Mouse (Mus musculus): ENCODE measurements around the gene Slc8a2. TPM values are rescaled to one million over a fixed set of nuclear protein-coding genes. Genes with fewer than 3 reads are reported as not detected.

Slc8a2 gene
- total RNA-seq, 2 experiments from 2014 or later = 0.54 to 1.1 TPM

DNA sequence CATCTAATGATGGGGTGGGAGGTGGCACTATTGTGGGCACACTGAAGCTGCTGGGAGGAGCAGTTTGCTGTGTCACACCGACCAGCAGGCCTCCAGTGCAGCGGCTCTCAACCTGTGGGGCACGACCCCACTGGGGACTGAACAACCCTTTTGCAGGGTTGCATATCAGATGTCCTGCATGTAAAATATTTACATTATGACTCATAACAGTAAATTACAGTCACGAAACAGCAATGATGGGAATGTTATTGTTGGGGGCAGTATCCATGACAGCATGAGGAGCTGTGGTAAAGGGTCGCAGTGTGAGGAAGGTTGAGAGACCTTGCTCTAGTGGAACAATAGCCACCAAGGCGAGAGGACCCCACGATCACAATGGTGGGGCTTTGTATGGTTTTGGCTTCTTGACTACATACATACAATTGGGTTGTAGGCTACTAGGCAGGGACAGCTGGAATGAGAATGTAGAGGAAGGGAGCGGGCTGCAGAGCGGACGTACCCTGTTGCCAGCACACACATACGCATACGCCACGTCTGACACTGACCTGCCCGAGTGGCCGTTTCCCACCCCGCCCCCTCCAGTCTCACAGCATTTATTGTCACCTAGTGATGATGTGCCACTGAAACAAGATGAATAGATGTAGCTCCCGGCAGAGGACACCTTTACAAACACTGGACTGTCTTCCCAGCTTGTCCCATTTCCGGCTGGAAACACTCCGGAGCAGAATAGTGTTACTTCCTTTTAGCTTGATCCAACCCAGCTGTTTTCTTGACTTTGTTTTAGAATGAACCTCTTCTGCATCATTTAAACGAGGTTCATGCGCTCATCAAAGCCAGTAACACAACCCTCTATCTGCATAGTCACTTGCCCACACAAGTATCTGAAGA is 79.4 kb downstream of the Slc8a2 start:
- DNase-seq (ENCODE audit: low spot score in 2 of 2) = no peak

Other genes starting within 250 kb of the Slc8a2 start
- not detected for gene Crx, start 249.9 kb upstream of the Slc8a2 start, total RNA-seq (2021)
- gene Crxos, start 247.2 kb upstream of the Slc8a2 start, total RNA-seq (2021) = not detected
- 100 to 1,000 TPM; 440 to 541 TPM for gene Selenow, start 207.4 kb upstream of the Slc8a2 start, total RNA-seq (2021)
- gene Nop53, start 183.8 kb upstream of the Slc8a2 start, total RNA-seq (2021) = 100 to 1,000 TPM; 172 to 173 TPM
- 100 to 1,000 TPM; 160 to 194 TPM for gene Ehd2, start 162.3 kb upstream of the Slc8a2 start, total RNA-seq (2021)
- 10 to 100 TPM; 12.1 to 12.6 TPM for gene Bicra, start 81.9 kb upstream of the Slc8a2 start, total RNA-seq (2021)
- under 1 TPM in 1 of 2 experiments, not detected in 1; 0.05 TPM for gene Zfp541, start 68.0 kb upstream of the Slc8a2 start, total RNA-seq (2021)
- 100 to 1,000 TPM; 141 to 153 TPM for gene Napa, start 31.4 kb upstream of the Slc8a2 start, total RNA-seq (2021)
- gene Kptn, start 9.9 kb upstream of the Slc8a2 start, total RNA-seq (2021) = 10 to 100 TPM; 11.7 to 13.9 TPM
- 10 to 100 TPM in 1 of 2 experiments, 1 to 10 TPM in 1; 9.5 to 11.7 TPM for gene Meis3, start 45.3 kb downstream of the Slc8a2 start, total RNA-seq (2021)
- 10 to 100 TPM in 1 of 2 experiments, 1 to 10 TPM in 1; 9.3 to 10.5 TPM for gene Dhx34, start 92.2 kb downstream of the Slc8a2 start, total RNA-seq (2021)
- under 1 TPM; 0.08 to 0.17 TPM for gene C5ar2, start 114.3 kb downstream of the Slc8a2 start, total RNA-seq (2021)
- gene C5ar1, start 129.7 kb downstream of the Slc8a2 start, total RNA-seq (2021) = 1 to 10 TPM; 6.1 to 8.8 TPM
- gene Inafm1, start 143.8 kb downstream of the Slc8a2 start, total RNA-seq (2021) = 10 to 100 TPM; 13.8 to 18.8 TPM
- 10 to 100 TPM; 45.5 to 59.0 TPM for gene Ccdc9, start 157.0 kb downstream of the Slc8a2 start, total RNA-seq (2021)
- 1 to 10 TPM; 9.1 to 9.7 TPM for gene Bbc3, start 178.6 kb downstream of the Slc8a2 start, total RNA-seq (2021)

Data from gastrocnemius, postnatal 4 days (tissue).